Mouse (Mus musculus): ENCODE results near the gene Olfr8.
"Not testable (repeated sequence)": the region's sequence is repeated elsewhere in the genome, so short reads cannot be mapped to it uniquely, and the experiment has no call there.

The Olfr8 gene

GRCm38 (mm10) chr10:78950336-78950735 lies at the start of gene Olfr8:
TSS of gene Olfr8 (plus strand) at chr10:78950636.
- not testable (repeated sequence) for DNase-seq

DNA sequence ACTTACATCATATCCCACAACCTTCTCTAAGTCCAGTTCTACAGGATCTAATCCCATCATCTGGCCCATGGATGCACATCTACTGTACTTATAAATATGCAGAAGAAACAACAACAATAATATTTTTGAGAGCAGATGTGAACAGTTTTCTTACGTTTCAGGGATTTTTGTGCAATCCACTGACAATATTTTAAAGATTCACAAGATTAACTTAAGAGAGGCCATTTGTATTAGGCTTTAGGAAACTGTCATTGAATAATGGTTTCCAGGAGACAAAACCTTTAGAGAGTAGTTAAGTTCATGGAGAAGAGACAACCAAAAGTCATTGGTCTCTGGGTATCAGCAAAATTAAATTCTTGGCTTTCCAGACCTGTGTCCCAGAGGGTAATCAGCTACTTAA lies 37.6 kb upstream of the Olfr8 start, which contains the start of gene Olfr1354:
TSS of gene Olfr1354 (plus strand) at position 301 of the 400 bp plus-strand sequence.
- not testable (repeated sequence) for DNase-seq

DNA sequence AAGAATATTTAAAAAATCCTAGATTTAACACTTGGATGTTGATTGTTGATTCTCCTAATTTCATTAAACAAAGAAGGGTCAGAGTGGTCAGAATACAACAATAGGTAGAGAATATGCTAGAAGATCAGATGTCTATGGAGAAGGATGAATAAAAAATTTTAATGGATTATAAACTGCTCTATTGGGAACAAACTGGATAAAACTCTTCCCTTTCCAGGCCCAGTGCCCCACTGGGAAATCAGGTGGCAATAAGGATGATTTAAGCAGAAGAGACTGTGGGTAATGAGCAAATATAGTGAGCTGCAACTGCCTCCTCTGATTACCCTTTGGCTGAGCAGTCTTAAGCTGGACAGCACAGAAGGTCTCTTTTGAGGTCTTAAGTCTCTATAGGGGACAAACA lies 12.6 kb downstream of the Olfr8 start, which contains the start of gene Olfr1353:
TSS of gene Olfr1353 (plus strand) at position 301 of the 400 bp plus-strand sequence.
- not testable (repeated sequence) for DNase-seq

GRCm38 (mm10) chr10:78980750-78981149 lies 30.3 kb downstream of the Olfr8 start, which contains the start of gene Olfr1352:
TSS of gene Olfr1352 (plus strand) at chr10:78981050.
- DNase-seq, result no peak

Data from kidney, adult 18-20 months (tissue).